Mouse (Mus musculus) lung, postnatal 14 days (tissue): ENCODE measurements around the gene Ppp1r16b.
A peak's percentile ranks its signal among the peaks of the same experiment; 100 is the strongest.
"Not testable (repeated sequence)": the region's sequence is repeated elsewhere in the genome, so short reads cannot be mapped to it uniquely, and the experiment has no call there.

Source experiments
- DNase-seq: peaks from one replicate; pipeline ENCODE4 v3.0.0; 2021

Ppp1r16b gene

GRCm38 (mm10) chr2:158730896-158731295 is 65.7 kb downstream of the Ppp1r16b start:
- DNase-seq: no peak

- no peak for DNase-seq
These were observed 67.3 kb downstream of the Ppp1r16b start for GRCm38 (mm10) chr2:158732521-158732920.

- no peak for DNase-seq
These were observed 67.9 kb downstream of the Ppp1r16b start for GRCm38 (mm10) chr2:158733136-158733535.

- peak; percentile 51 for DNase-seq
These were observed 68.7 kb downstream of the Ppp1r16b start for GRCm38 (mm10) chr2:158733914-158734313.

GRCm38 (mm10) chr2:158734500-158735152 is 69.4 kb downstream of the Ppp1r16b start:
- DNase-seq: peak; percentile 72

- DNase-seq: no peak
These were observed 70.1 kb downstream of the Ppp1r16b start for GRCm38 (mm10) chr2:158735340-158735739.

- not testable (repeated sequence) for DNase-seq
These were observed 71.0 kb downstream of the Ppp1r16b start for GRCm38 (mm10) chr2:158736247-158736646.

- DNase-seq: no peak
These were observed 73.4 kb downstream of the Ppp1r16b start for GRCm38 (mm10) chr2:158738591-158738990.

- no peak for DNase-seq
These were observed 73.9 kb downstream of the Ppp1r16b start for GRCm38 (mm10) chr2:158739113-158739512.

GRCm38 (mm10) chr2:158741011-158741501 is 75.9 kb downstream of the Ppp1r16b start:
- DNase-seq: no peak

- no peak for DNase-seq
These were observed 77.2 kb downstream of the Ppp1r16b start for GRCm38 (mm10) chr2:158742431-158742830.

- DNase-seq: no peak
These were observed 78.4 kb downstream of the Ppp1r16b start for GRCm38 (mm10) chr2:158743518-158744141.

GRCm38 (mm10) chr2:158745049-158745482 is 79.9 kb downstream of the Ppp1r16b start:
- peak; percentile 42 for DNase-seq

GRCm38 (mm10) chr2:158746164-158746563 is 81.0 kb downstream of the Ppp1r16b start:
- no peak for DNase-seq

- DNase-seq: no peak
These were observed 84.2 kb downstream of the Ppp1r16b start for GRCm38 (mm10) chr2:158749366-158749765.

- DNase-seq: no peak
These were observed 95.0 kb downstream of the Ppp1r16b start for GRCm38 (mm10) chr2:158760231-158760630.

GRCm38 (mm10) chr2:158762339-158762738 is 97.1 kb downstream of the Ppp1r16b start:
- DNase-seq: no peak

GRCm38 (mm10) chr2:158767742-158768339 is 102.6 kb downstream of the Ppp1r16b start, which contains the start of gene Fam83d:
Gene Fam83d (plus strand): TSS chr2:158768093.
- DNase-seq: peak; percentile 96

- no peak for DNase-seq
These were observed 103.2 kb downstream of the Ppp1r16b start for GRCm38 (mm10) chr2:158768350-158768749.

- no peak for DNase-seq
These were observed 103.6 kb downstream of the Ppp1r16b start for GRCm38 (mm10) chr2:158768771-158769170.

GRCm38 (mm10) chr2:158770126-158770757 is 105.0 kb downstream of the Ppp1r16b start:
- no peak for DNase-seq

GRCm38 (mm10) chr2:158771066-158771763 is 106.0 kb downstream of the Ppp1r16b start:
- no peak for DNase-seq

- no peak for DNase-seq
These were observed 107.6 kb downstream of the Ppp1r16b start for GRCm38 (mm10) chr2:158772808-158773207.
